Mouse (Mus musculus): ENCODE measurements at regions not wholly inside any gene's neighbourhood (a gene's known extent, or its start where the extent isn't known, plus 50 kb on each side); places are given as distances from the start of the nearest gene placed in this dataset.

DNA sequence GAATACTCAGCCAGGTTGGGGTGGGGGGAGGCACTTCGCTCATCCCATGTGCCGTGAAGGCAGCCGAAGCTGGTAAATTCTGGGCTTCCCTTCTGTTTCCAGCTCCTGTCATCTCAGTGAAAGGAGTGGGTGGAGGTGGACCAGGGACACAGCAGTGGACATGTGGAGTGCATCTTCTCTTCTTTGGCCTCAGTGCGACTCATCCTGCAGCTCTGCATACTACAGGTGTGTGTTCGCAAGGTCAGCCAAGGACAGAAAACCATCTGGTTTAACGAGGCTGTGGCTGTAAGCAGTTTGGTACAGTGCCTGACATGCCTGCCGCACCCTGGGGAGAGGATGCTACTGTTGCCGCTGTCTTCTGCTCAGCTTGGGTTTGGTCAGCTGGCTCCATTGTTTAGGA, 386.3 kb upstream of the Myt1l start:
- DNase-seq (ENCODE audit: low read depth, low spot score) = no peak
- Histone ChIP-seq H3K9me3 (replicated peaks; ENCODE audit: insufficient read depth, low read length) (no peaks in the 10 kb centered on the region), H3K9ac (ENCODE audit: control insufficient read depth, low read depth, low read length, poor library complexity, severe bottlenecking) (no peak overlapping the region), H3K27ac (ENCODE audit: control insufficient read depth, low read depth, low read length) (no peak overlapping the region), H3K4me3 (ENCODE audit: control insufficient read depth in 1 of 2, insufficient read depth in 1 of 2, low read depth in 2 of 2, low read length in 2 of 2) (no peak overlapping the region), H3K4me1 (ENCODE audit: control insufficient read depth in 1 of 2, insufficient read depth in 2 of 2, low read length in 2 of 2) (no peaks in the 10 kb centered on the region), H3K79me2 (ENCODE audit: control insufficient read depth, insufficient read depth, low read length, poor library complexity) (no peaks in the 10 kb centered on the region), H3K27me3 (ENCODE audit: control insufficient read depth in 1 of 2, insufficient read depth in 2 of 2, low read length in 2 of 2) (no peaks in the 10 kb centered on the region), H3K36me3 (ENCODE audit: control insufficient read depth in 1 of 2, insufficient read depth in 2 of 2, low read length in 2 of 2) (no peaks in the 10 kb centered on the region)
- TF ChIP-seq ZKSCAN1 (IDR thresholded peaks at IDR 0.05; ENCODE audit: low read depth, low read length) = no peak
- no peak for TF ChIP-seq MXI1 (IDR thresholded peaks at IDR 0.05; ENCODE audit: low read depth, low read length)
- no peak for TF ChIP-seq ZC3H11A (IDR thresholded peaks at IDR 0.05; ENCODE audit: low read depth, low read length)
- no peak for TF ChIP-seq NELFE (IDR thresholded peaks at IDR 0.05; ENCODE audit: low read depth, low read length)
- TF ChIP-seq E2F4 (IDR thresholded peaks at IDR 0.05; ENCODE audit: borderline replicate concordance, low read depth, low read length) = no peak
- no peak for TF ChIP-seq MYB (IDR thresholded peaks at IDR 0.05; ENCODE audit: low read depth, low read length)
- TF ChIP-seq USF2 (IDR thresholded peaks at IDR 0.05; ENCODE audit: borderline replicate concordance in 1 of 2, insufficient read depth in 1 of 2, low read depth in 1 of 2, low read length in 2 of 2) = no peak
- no peak for TF ChIP-seq MEF2A (IDR thresholded peaks at IDR 0.05; ENCODE audit: extremely low read depth, insufficient replicate concordance, low read depth, low read length, poor library complexity, severe bottlenecking)
- TF ChIP-seq MAZ (IDR thresholded peaks at IDR 0.05; ENCODE audit: low read depth, low read length) = no peak
- no peak for TF ChIP-seq TCF12 (IDR thresholded peaks at IDR 0.05; ENCODE audit: low read depth, low read length)
- TF ChIP-seq NRF1 (IDR thresholded peaks at IDR 0.05; ENCODE audit: insufficient read depth, low read depth, low read length, poor library complexity, severe bottlenecking) = no peak
- TF ChIP-seq CTCF (IDR thresholded peaks at IDR 0.05 in 2 of 3, conservative IDR thresholded peaks at IDR 0.05 in 1 of 3; ENCODE audit: control insufficient read depth in 1 of 3, insufficient read depth in 1 of 3, low read depth in 2 of 3, low read length in 3 of 3, poor library complexity in 1 of 3, severe bottlenecking in 1 of 3) = no peak
- TF ChIP-seq USF1 (IDR thresholded peaks at IDR 0.05; ENCODE audit: low read depth, low read length) = no peak
- no peak for TF ChIP-seq SMC3 (IDR thresholded peaks at IDR 0.05; ENCODE audit: low read depth, low read length)
- no peak for TF ChIP-seq JUND (IDR thresholded peaks at IDR 0.05; ENCODE audit: low read depth, low read length)

DNA sequence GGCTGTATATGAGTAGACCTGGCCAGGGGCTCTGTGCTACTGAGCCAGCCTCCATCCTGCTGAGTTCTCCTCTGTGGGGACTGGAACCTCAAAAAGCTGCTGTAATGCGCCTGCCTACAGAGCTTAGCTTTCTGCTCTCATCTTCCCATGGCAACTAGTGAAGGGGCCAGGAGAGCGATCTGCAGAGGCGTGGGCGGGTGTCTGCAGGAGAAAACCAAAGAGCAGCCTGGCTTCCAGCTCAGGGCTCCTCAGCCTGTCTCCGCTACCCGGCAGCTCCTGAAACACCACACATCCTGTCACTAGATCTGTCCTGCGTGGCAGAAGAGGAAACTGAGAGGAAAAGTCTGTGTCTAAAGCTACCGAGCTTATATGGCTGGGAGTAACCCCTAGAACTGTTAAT, 384.9 kb upstream of the Myt1l start:
- DNase-seq (ENCODE audit: low read depth, low spot score) = no peak
- Histone ChIP-seq H3K36me3 (ENCODE audit: control insufficient read depth in 1 of 2, insufficient read depth in 2 of 2, low read length in 2 of 2) (no peaks in the 10 kb centered on the region), H3K79me2 (ENCODE audit: control insufficient read depth, insufficient read depth, low read length, poor library complexity) (no peaks in the 10 kb centered on the region), H3K27me3 (ENCODE audit: control insufficient read depth in 1 of 2, insufficient read depth in 2 of 2, low read length in 2 of 2) (no peaks in the 10 kb centered on the region), H3K9me3 (replicated peaks; ENCODE audit: insufficient read depth, low read length) (no peaks in the 10 kb centered on the region), H3K4me1 (ENCODE audit: control insufficient read depth in 1 of 2, insufficient read depth in 2 of 2, low read length in 2 of 2) (no peaks in the 10 kb centered on the region), H3K4me3 (ENCODE audit: control insufficient read depth in 1 of 2, insufficient read depth in 1 of 2, low read depth in 2 of 2, low read length in 2 of 2) (no peak overlapping the region), H3K9ac (ENCODE audit: control insufficient read depth, low read depth, low read length, poor library complexity, severe bottlenecking) (no peak overlapping the region), H3K27ac (ENCODE audit: control insufficient read depth, low read depth, low read length) (no peak overlapping the region)
- no peak for TF ChIP-seq JUND (IDR thresholded peaks at IDR 0.05; ENCODE audit: low read depth, low read length)
- no peak for TF ChIP-seq MYB (IDR thresholded peaks at IDR 0.05; ENCODE audit: low read depth, low read length)
- no peak for TF ChIP-seq ZC3H11A (IDR thresholded peaks at IDR 0.05; ENCODE audit: low read depth, low read length)

Measured in MEL (cell line).